Mouse (Mus musculus) CH12.LX (cell line): ENCODE measurements around the gene Tmc5. TPM values are rescaled to one million over a fixed set of nuclear protein-coding genes. Genes with fewer than 3 reads are reported as not detected.

Experiments
- DNase-seq: peaks from one replicate; pipeline ENCODE4 v3.0.0-alpha.2; 2013; ENCODE audit errors: extremely low read depth
- H3K27ac ChIP-seq: 2 replicates; pipeline ENCODE4 v1.5.1; 2012; ENCODE audit warnings: low read depth, mild to moderate bottlenecking, control low read depth, moderate library complexity; ENCODE audit not compliant: insufficient read depth
- H3K27me3 ChIP-seq: replicated peaks from 2 replicates; pipeline ENCODE3; 2012; ENCODE audit warnings: inconsistent platforms
- H3K36me3 ChIP-seq, 2 experiments: replicated peaks in 1 of 2; 2 replicates each; pipeline versions ENCODE3 to v1.6.1; 2012; ENCODE audit warnings: inconsistent platforms in 1 of 2, low read length in 1 of 2, mild to moderate bottlenecking in 1 of 2, mixed read lengths in 1 of 2, moderate library complexity in 1 of 2; ENCODE audit not compliant: control insufficient read depth in 1 of 2, insufficient read depth in 1 of 2
- H3K4me1 ChIP-seq, 2 experiments: 2 replicates each; pipeline ENCODE4 v1.6.1; 2012; ENCODE audit warnings: inconsistent platforms in 1 of 2, moderate library complexity in 1 of 2; ENCODE audit not compliant: insufficient read depth in 2 of 2, control insufficient read depth in 1 of 2
- H3K4me2 ChIP-seq: 2 replicates; pipeline ENCODE4 v1.6.1; 2012; ENCODE audit warnings: low read depth, mild to moderate bottlenecking, control low read depth; ENCODE audit not compliant: poor library complexity, insufficient read depth, severe bottlenecking
- H3K4me3 ChIP-seq, 3 experiments: fragments of 150-350 bp in 1 of 3; sonication (generic) in 1 of 3; replicated peaks in 1 of 3; 2 replicates each; pipeline versions ENCODE3 to v1.5.1; 2011 to 2012; ENCODE audit warnings: low read depth in 2 of 3, low read length in 2 of 3, mild to moderate bottlenecking in 2 of 3, moderate library complexity in 2 of 3, control low read depth in 1 of 3, improper control_type of control experiment in 1 of 3, inconsistent platforms in 1 of 3, mixed read lengths in 1 of 3; ENCODE audit not compliant: poor library complexity in 1 of 3
- H3K79me2 ChIP-seq: replicated peaks from 2 replicates; pipeline ENCODE4 v1.6.1; 2012; ENCODE audit warnings: mild to moderate bottlenecking, moderate library complexity; ENCODE audit not compliant: control insufficient read depth, poor library complexity, insufficient read depth, severe bottlenecking; ENCODE audit errors: extremely low read depth
- H3K9ac ChIP-seq: 2 replicates; pipeline ENCODE4 v1.6.1; 2012; ENCODE audit warnings: low read depth, mild to moderate bottlenecking, control low read depth, moderate library complexity; ENCODE audit not compliant: insufficient read depth
- H3K9me3 ChIP-seq: replicated peaks from 2 replicates; pipeline ENCODE3; 2012; ENCODE audit warnings: low read length, inconsistent platforms, mixed read lengths
- BHLHE40 ChIP-seq: IDR thresholded peaks from 2 replicates; pipeline ENCODE4 v1.6.1; 2011; ENCODE audit warnings: mild to moderate bottlenecking, low read depth, low read length, improper control_type of control experiment
- CHD1 ChIP-seq: IDR thresholded peaks from 2 replicates; pipeline ENCODE4 v1.6.1; 2012; ENCODE audit warnings: low read depth, low read length, improper control_type of control experiment, inconsistent platforms
- CTCF ChIP-seq, 2 experiments: IDR thresholded peaks in 1 of 2; conservative IDR thresholded peaks in 1 of 2; 2 replicates each; pipeline ENCODE4 v1.5.1; 2011 to 2012; ENCODE audit warnings: low read depth in 2 of 2, low read length in 2 of 2, improper control_type of control experiment in 1 of 2, inconsistent platforms in 1 of 2, mild to moderate bottlenecking in 1 of 2, moderate library complexity in 1 of 2
- JUN ChIP-seq: IDR thresholded peaks from 2 replicates; pipeline ENCODE4 v1.6.1; 2011; ENCODE audit warnings: low read depth, mild to moderate bottlenecking, low read length, improper control_type of control experiment, moderate library complexity; ENCODE audit not compliant: insufficient read depth
- MAZ ChIP-seq: IDR thresholded peaks from 2 replicates; pipeline ENCODE4 v1.6.1; 2012; ENCODE audit warnings: low read depth, mild to moderate bottlenecking, inconsistent platforms, low read length, improper control_type of control experiment, moderate library complexity
- NELFE ChIP-seq: IDR thresholded peaks from 2 replicates; pipeline ENCODE4 v1.6.1; 2011; ENCODE audit warnings: low read depth, low read length, improper control_type of control experiment
- NRF1 ChIP-seq: IDR thresholded peaks from 2 replicates; pipeline ENCODE4 v1.6.1; 2014; ENCODE audit warnings: low read depth, mild to moderate bottlenecking, inconsistent platforms, low read length, improper control_type of control experiment, moderate library complexity
- POLR2A ChIP-seq: IDR thresholded peaks from 2 replicates; pipeline ENCODE4 v1.6.1; 2011; ENCODE audit warnings: low read depth, mild to moderate bottlenecking, improper control_type of control experiment, low read length
- RAD21 ChIP-seq: IDR thresholded peaks from 2 replicates; pipeline ENCODE4 v1.6.1; 2011; ENCODE audit warnings: low read depth, mild to moderate bottlenecking, low read length, improper control_type of control experiment, moderate library complexity
- RCOR1 ChIP-seq: conservative IDR thresholded peaks from 2 replicates; pipeline ENCODE4 v1.6.1; 2012; ENCODE audit warnings: low read depth, mild to moderate bottlenecking, inconsistent platforms, low read length, improper control_type of control experiment
- SMC3 ChIP-seq: IDR thresholded peaks from 2 replicates; pipeline ENCODE4 v1.6.1; 2011; ENCODE audit warnings: low read depth, low read length, improper control_type of control experiment
- TBP ChIP-seq: conservative IDR thresholded peaks from 2 replicates; pipeline ENCODE4 v1.6.1; 2011; ENCODE audit warnings: low read depth, low read length, improper control_type of control experiment
- TCF12 ChIP-seq: IDR thresholded peaks from 2 replicates; pipeline ENCODE4 v1.6.1; 2014; ENCODE audit warnings: low read depth, mild to moderate bottlenecking, inconsistent platforms, low read length, improper control_type of control experiment
- ZKSCAN1 ChIP-seq: IDR thresholded peaks from 2 replicates; pipeline ENCODE4 v1.6.1; 2012; ENCODE audit warnings: low read depth, inconsistent platforms, low read length, improper control_type of control experiment, borderline replicate concordance
- ZMIZ1 ChIP-seq: IDR thresholded peaks from 2 replicates; pipeline ENCODE4 v1.6.1; 2012; ENCODE audit warnings: low read depth, mild to moderate bottlenecking, inconsistent platforms, low read length, improper control_type of control experiment
- ZNF384 ChIP-seq: IDR thresholded peaks from 2 replicates; pipeline ENCODE4 v1.6.1; 2012; ENCODE audit warnings: low read depth, low read length, improper control_type of control experiment, inconsistent platforms
- dilution Hi-C: fragments of 300-500 bp; cut with MboI; formaldehyde crosslinking; loops from 2 replicates; pipeline ENCODE4 v1.14.3; 2020; ENCODE audit warnings: low sequenced_read_pairs; ENCODE audit not compliant: extremely low pct_unique_long_range_greater_than_20kb, extremely low pct_ligation_motif_present
- in situ Hi-C: fragments of 300-500 bp; cut with MboI; formaldehyde crosslinking; loops from 3 replicates; pipeline ENCODE4 v1.14.3; 2019; ENCODE audit warnings: low sequenced_read_pairs, low pct_ligation_motif_present, low pct_unique_long_range_greater_than_20kb, mixed read lengths
- polyA plus RNA-seq: library from polyadenylated mRNA; unstranded; fragments of >175 nt; gene quantifications from 2 replicates; pipeline ENCODE4 v1.2.1, GENCODE M21; 2012; ENCODE audit warnings: low read depth; ENCODE audit not compliant: insufficient read length
- total RNA-seq, 2 experiments: library from RNA; depleted of rRNA; stranded (reverse); fragments of 300-350 nt in 1 of 2; fragments of >200 nt in 1 of 2; gene quantifications; 2 replicates each; pipeline ENCODE4 v1.2.3; 2012 to 2014

The Tmc5 gene
- total and polyA plus RNA-seq, 3 experiments, result not detected

DNA sequence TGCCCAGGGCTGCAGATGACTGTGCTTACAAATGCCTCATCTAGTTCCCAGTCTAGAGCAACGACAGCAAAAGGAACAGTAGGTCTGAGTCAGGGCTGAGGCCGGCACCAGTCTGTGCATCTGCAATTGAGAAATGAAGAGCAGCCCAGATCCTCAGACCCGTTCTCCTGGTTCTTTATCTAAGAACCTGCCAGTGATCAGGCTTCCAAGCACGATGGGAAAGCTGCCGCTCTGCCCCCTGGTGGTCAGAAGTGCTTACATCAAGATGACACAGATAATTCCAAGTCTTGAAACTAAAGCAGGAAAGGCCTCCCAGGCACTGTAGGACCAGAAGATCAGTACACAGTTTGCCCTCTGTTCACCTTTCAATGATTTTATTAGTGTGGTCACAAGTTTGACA lies 91.1 kb downstream of the Tmc5 start:
- DNase-seq, result peak; percentile 60
- peaks cover 0 to 5% of the 10 kb centered on the region in 2 experiments; a peak in 1 of 4 replicates for H3K4me1 ChIP-seq
- H3K4me2 ChIP-seq, result no peak overlapping the region
- TF ChIP-seq CTCF (conservative IDR thresholded peaks at IDR 0.05 in 1 of 2, IDR thresholded peaks at IDR 0.05 in 1 of 2; ENCODE audit: low read depth in 2 of 2, low read length in 2 of 2), result peak; percentile 76 to 79
- TF ChIP-seq NELFE, result 0 out of 2 replicates have a peak, but pooled peaks have one; percentile 9
- TF ChIP-seq MAZ, result no peak
- TF ChIP-seq ZKSCAN1, result no peak
- no peak for TF ChIP-seq NRF1
- TF ChIP-seq ZMIZ1, result no peak
- TF ChIP-seq CHD1, result no peak
- TF ChIP-seq BHLHE40, result no peak
- TF ChIP-seq RCOR1, result no peak
- peak; percentile 72 for TF ChIP-seq SMC3
- no peak for TF ChIP-seq POLR2A
- peak; percentile 39 for TF ChIP-seq RAD21
- no peak for TF ChIP-seq TCF12
- no peaks in the 10 kb centered on the region for H3K79me2 ChIP-seq
- H3K9me3 ChIP-seq, result no peaks in the 10 kb centered on the region
- no peak overlapping the region for H3K9ac ChIP-seq
- H3K27ac ChIP-seq, result no peak overlapping the region
- H3K4me3 ChIP-seq, result no peak overlapping the region
- dilution Hi-C loops, result no loop called here
- H3K27me3 ChIP-seq, result no peaks in the 10 kb centered on the region
- in situ Hi-C loops, result loop anchor here (10.0 kb wide), 1 partner anchor 93 kb away; the partner anchor contains the start of gene Tmc5
- peaks cover 47 to 67% of the 10 kb centered on the region in 2 experiments for H3K36me3 ChIP-seq

DNA sequence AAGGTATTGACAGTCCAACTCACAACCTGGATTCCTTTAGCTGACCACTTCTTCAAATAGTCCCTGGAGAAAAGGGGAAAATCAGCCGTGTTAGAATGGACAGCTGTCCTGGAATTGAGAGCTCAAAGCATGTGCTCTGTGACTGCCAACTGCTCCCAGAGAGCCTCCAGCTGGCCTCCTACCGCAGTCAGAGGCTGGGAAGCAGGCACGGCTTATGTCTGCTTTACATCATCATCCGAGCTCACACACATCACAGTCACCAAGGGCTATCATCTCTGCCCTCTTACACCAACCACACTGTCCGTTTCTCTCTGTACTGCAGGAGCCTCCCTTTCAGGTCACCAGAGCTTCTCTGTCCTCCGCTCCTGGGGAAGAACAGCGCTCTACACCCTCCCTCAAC lies 92.0 kb downstream of the Tmc5 start:
- Histone ChIP-seq H3K4me2 (no peak overlapping the region), H3K27me3 (no peaks in the 10 kb centered on the region), H3K4me1 (peaks cover 0 to 5% of the 10 kb centered on the region in 2 experiments; a peak in 1 of 4 replicates), H3K79me2 (no peaks in the 10 kb centered on the region), H3K36me3 (peaks cover 51 to 72% of the 10 kb centered on the region in 2 experiments), H3K4me3 (no peak overlapping the region), H3K9ac (no peak overlapping the region), H3K27ac (no peak overlapping the region), H3K9me3 (no peaks in the 10 kb centered on the region)
- no peak for TF ChIP-seq ZNF384
- no peak for TF ChIP-seq TBP
- TF ChIP-seq JUN, result no peak
- no peak for TF ChIP-seq CHD1
- TF ChIP-seq ZMIZ1, result no peak
- no peak for DNase-seq
- dilution Hi-C loops (no loop called here), in situ Hi-C loops (loop anchor here (10.0 kb wide), 1 partner anchor 94 kb away; the partner anchor contains the start of gene Tmc5)
